Mouse (Mus musculus): ENCODE measurements around the gene Lalba. TPM values are rescaled to one million over a fixed set of nuclear protein-coding genes. Genes with fewer than 3 reads are reported as not detected.

The Lalba gene
- polyA plus RNA-seq, 1 experiment from 2014 or later = not detected

Small RNA genes within 50 kb of the gene (microRNA-seq; reads per million reads assigned to microRNA genes)
- not detected for gene Mir1291

Other genes with a start within 250 kb of the Lalba start
- not detected in 2 replicates for gene Olfr286, start 248.3 kb downstream of the Lalba start, polyA plus RNA-seq (2016; fragmentation: Nextera tagmentation; extraction: Ambion mirVana)
- gene H1fnt, start 225.4 kb downstream of the Lalba start, polyA plus RNA-seq (2016; fragmentation: Nextera tagmentation; extraction: Ambion mirVana) = not detected in 2 replicates
- gene Zfp641, start 186.6 kb downstream of the Lalba start, polyA plus RNA-seq (2016; fragmentation: Nextera tagmentation; extraction: Ambion mirVana) = 3.0 and 3.7 TPM in 2 replicates
- not detected in 2 replicates for gene Olfr285, start 165.4 kb downstream of the Lalba start, polyA plus RNA-seq (2016; fragmentation: Nextera tagmentation; extraction: Ambion mirVana)
- not detected in 2 replicates for gene Olfr284, start 141.7 kb downstream of the Lalba start, polyA plus RNA-seq (2016; fragmentation: Nextera tagmentation; extraction: Ambion mirVana)
- gene Olfr283, start 101.8 kb downstream of the Lalba start, polyA plus RNA-seq (2016; fragmentation: Nextera tagmentation; extraction: Ambion mirVana) = not detected in 2 replicates
- gene Olfr282, start 51.5 kb downstream of the Lalba start, polyA plus RNA-seq (2016; fragmentation: Nextera tagmentation; extraction: Ambion mirVana) = not detected in 2 replicates
- not detected in 2 replicates for gene Olfr281, start 30.1 kb downstream of the Lalba start, polyA plus RNA-seq (2016; fragmentation: Nextera tagmentation; extraction: Ambion mirVana)
- gene OR5BS1P, start 12.8 kb downstream of the Lalba start, polyA plus RNA-seq (2016; fragmentation: Nextera tagmentation; extraction: Ambion mirVana) = not detected in 2 replicates
- gene Olfr279, start 9.7 kb upstream of the Lalba start, polyA plus RNA-seq (2016; fragmentation: Nextera tagmentation; extraction: Ambion mirVana) = not detected in 2 replicates
- 166 and 167 TPM in 2 replicates for gene Kansl2, start 51.5 kb upstream of the Lalba start, polyA plus RNA-seq (2016; fragmentation: Nextera tagmentation; extraction: Ambion mirVana)
- gene Ccnt1, start 88.2 kb upstream of the Lalba start, polyA plus RNA-seq (2016; fragmentation: Nextera tagmentation; extraction: Ambion mirVana) = 63.2 and 65.5 TPM in 2 replicates
- gene 4930415O20Rik, start 88.3 kb upstream of the Lalba start, polyA plus RNA-seq (2016; fragmentation: Nextera tagmentation; extraction: Ambion mirVana) = 0.43 and 0.46 TPM in 2 replicates
- gene Adcy6, start 127.4 kb upstream of the Lalba start, polyA plus RNA-seq (2016; fragmentation: Nextera tagmentation; extraction: Ambion mirVana) = 15.9 and 18.6 TPM in 2 replicates
- 110 and 113 TPM in 2 replicates for gene Cacnb3, start 148.1 kb upstream of the Lalba start, polyA plus RNA-seq (2016; fragmentation: Nextera tagmentation; extraction: Ambion mirVana)
- 21.9 and 26.6 TPM in 2 replicates for gene Ddx23, start 180.2 kb upstream of the Lalba start, polyA plus RNA-seq (2016; fragmentation: Nextera tagmentation; extraction: Ambion mirVana)
- 6.4 and 6.5 TPM in 2 replicates for gene Rnd1, start 194.7 kb upstream of the Lalba start, polyA plus RNA-seq (2016; fragmentation: Nextera tagmentation; extraction: Ambion mirVana)
- gene Ccdc65, start 225.5 kb upstream of the Lalba start, polyA plus RNA-seq (2016; fragmentation: Nextera tagmentation; extraction: Ambion mirVana) = 3.1 and 3.5 TPM in 2 replicates
- 14.3 and 15.1 TPM in 2 replicates for gene Fkbp11, start 245.5 kb upstream of the Lalba start, polyA plus RNA-seq (2016; fragmentation: Nextera tagmentation; extraction: Ambion mirVana)